Mouse (Mus musculus) testis, postnatal 10 days (tissue): Measurements from ENCODE around the gene Dnajc17.

ENCODE experiments used
- DNase-seq: peaks from one replicate; pipeline ENCODE4 v3.0.0; 2021; ENCODE audit warnings: low spot score

Gene Dnajc17

DNA sequence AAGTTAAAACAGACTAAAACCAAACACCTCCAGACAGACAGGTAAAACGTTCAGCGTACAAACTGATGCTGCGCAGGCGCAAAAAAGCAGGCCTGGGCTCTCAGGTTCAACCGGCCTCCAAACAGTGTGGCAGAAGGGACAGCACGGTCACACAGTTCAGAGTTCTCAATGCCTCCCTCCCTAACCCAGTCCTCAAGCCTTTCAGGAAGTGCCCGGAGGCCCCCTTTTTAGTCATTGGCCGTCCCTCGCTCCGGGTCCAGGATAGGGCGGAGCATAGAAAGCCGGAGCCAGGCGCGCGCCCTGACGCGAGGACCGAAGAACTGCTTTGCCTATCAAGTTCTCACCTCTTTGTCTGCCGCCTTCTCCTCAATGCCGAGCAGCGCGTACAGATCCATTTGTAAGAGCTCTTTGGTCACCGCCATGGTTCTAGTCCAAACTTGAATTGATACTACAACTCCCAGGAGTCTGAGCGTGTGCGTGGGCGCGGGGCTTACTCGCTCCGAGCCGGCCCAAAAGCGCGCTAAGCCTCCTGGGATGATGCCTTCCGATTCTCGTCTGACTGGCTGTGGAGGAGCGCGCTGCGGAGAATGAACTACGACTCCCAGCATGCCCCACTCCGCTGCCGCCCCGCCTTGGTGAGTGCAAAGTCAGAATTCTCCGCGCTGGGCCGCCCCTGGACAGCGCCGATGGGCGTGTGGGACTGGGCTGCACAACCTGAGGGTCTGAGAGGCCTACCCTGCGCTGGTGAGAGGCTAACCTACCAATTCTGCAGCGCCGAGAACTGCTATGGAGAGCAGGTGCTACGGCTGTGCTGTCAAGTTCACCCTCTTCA, at the start of gene Dnajc17, which contains the start of gene Zfyve19:
Gene Dnajc17, minus strand, starts transcription at position 452 of the 832 bp plus-strand sequence.
Gene Zfyve19, plus strand, starts transcription at position 274 of the 832 bp plus-strand sequence.
- peak; percentile 94 for DNase-seq

- DNase-seq, result no peak
Observed at GRCm38 (mm10) chr2:119254976-119255375, 46.4 kb upstream of the Dnajc17 start.

- peak; percentile 95 for DNase-seq
Observed at GRCm38 (mm10) chr2:119250826-119251478, 42.4 kb upstream of the Dnajc17 start.

GRCm38 (mm10) chr2:119250377-119250776, 41.8 kb upstream of the Dnajc17 start:
- no peak for DNase-seq

DNA sequence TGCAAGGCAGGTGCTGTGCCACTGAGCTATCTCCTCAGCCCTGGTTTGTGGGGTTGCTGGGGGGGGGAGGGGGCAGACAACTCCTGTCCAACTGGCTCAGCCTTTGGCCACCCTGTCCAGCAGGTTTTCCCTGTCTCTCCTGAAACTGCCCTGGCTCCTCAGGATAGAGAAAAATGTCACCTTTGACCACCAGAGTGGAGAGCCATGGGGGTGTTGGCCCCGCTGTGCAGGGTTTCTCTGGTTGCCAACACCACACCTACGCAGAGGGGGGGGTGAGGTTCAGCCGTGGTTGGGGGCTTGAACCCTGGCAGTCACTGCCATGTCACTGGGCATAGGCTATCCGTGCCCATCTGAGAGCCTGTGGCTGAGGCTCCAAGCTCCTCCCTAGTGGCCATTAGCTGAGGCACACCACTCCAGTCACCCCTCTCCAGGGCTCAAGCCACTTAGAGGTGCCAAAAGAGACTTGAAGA, 41.0 kb upstream of the Dnajc17 start:
- no peak for DNase-seq

- DNase-seq, result no peak
Observed at GRCm38 (mm10) chr2:119247904-119248303, 39.3 kb upstream of the Dnajc17 start.

GRCm38 (mm10) chr2:119245246-119245645, 36.7 kb upstream of the Dnajc17 start:
- no peak for DNase-seq

GRCm38 (mm10) chr2:119242548-119242947, 34.0 kb upstream of the Dnajc17 start:
- no peak for DNase-seq

DNA sequence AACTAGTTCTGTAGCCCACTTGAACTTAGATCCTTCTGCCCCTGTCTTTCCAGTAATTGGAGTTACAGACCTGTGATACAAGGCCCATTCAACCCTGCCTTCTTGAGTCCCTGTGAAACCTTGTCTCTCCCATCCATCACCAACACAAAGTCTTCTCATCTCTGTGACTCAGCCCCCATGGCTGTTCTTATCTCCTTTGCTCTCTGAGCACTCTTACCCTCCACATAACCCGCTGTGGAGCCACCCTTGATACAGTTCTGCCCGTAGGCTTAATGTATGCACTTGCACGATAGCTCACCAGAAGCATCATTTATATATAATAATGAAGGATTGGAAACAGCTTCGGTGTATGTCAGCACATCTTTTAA, 32.2 kb upstream of the Dnajc17 start:
- no peak for DNase-seq

DNA sequence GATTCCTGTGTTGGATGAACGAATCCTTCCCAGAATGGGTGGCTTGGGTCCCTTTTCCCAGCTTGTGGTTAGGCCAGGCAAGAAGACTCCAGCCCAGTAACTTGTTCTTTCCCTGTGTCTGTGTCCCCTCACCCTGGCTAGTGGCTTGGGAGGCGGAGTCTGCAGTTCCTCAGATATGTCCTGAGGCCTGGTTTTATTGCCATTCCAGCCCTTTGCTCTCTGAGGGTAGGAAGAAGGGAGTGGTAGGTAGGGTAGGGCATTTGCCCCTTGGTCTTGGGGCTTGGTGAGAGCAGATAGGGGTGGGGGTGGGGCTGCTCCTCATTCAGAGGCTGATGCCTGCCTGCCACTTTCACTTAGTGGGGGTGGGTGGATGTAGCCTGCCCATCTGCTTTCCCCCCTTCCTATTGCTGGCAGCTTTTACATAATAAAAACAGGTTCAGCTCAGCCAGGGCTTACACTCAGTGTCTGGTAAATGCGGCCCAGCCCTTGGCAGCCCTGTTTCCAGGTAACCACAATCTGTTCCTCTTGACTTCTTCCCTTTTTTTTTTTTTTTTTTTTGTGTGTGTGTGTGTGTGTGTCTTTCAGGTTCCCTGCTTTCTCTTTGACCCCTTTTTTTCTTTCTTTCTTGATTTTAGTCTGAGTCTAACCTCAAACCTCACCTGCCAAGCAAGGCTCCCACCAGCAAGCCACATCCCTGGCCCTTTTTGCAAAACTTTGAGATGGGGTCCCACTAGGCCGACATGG, 31.7 kb upstream of the Dnajc17 start:
- DNase-seq, result no peak

DNA sequence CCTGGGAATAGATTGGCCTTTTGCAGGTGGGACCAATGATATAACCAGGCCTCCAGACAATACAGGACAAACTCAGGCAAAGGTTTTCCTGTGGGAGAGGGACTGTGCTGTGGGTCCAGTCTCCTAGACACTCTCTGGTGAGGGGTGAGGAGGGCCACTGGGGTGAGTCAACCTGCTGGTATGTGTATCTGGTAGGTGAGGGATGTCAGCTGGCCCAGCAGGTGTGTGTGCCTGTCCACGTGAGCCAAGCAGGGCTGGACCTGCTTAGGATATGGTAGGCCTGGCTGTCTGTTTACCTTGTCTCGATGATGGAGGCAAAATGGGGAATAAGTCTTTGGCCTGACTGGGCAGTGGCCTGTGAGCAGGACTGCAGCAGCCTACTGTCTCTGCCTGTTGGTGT, 30.1 kb upstream of the Dnajc17 start:
- DNase-seq, result no peak

- DNase-seq, result no peak
Observed at GRCm38 (mm10) chr2:119237871-119238220, 29.3 kb upstream of the Dnajc17 start.

DNA sequence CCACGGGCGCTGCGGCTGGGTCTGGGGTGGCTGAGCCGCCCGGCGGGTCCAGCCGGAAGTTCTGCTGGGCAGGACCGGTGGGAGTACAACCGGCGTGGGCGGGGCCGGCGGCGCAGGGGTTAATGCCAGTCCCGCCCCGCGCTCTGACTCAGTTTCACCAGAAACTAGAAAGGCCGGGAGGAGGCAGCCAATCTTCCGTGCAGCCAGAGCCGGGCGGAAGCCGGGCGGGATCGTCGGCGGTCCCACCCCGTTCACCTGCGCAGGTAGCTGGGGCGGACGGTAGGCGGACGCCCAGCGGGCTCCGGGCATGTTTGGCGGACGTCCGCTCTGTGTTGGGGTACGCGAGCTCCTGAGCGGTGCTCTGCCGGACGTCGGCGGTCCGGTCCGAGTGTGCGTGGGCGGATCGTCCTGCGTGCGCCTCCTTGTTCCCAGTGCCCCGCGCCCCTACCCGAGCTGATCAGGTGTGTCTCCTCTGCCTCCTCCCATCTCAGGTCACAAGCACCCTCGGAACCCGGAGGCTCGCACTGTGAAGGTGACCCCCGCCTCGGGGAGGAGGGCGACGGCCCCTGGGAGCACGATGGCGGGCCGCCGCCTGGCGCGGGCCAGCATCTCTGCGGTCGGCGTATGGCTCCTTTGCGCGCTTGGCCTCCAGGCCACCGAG, 28.7 kb upstream of the Dnajc17 start, which contains the start of gene Spint1:
Gene Spint1, plus strand, starts transcription at position 153 of the 661 bp plus-strand sequence.
- DNase-seq, result peak; percentile 59

GRCm38 (mm10) chr2:119236682-119237209, 28.2 kb upstream of the Dnajc17 start:
- no peak for DNase-seq

GRCm38 (mm10) chr2:119229775-119230704, 21.4 kb upstream of the Dnajc17 start, which contains the start of gene Ppp1r14d:
Gene Ppp1r14d (minus strand): TSS chr2:119229906.
- DNase-seq, result no peak

DNA sequence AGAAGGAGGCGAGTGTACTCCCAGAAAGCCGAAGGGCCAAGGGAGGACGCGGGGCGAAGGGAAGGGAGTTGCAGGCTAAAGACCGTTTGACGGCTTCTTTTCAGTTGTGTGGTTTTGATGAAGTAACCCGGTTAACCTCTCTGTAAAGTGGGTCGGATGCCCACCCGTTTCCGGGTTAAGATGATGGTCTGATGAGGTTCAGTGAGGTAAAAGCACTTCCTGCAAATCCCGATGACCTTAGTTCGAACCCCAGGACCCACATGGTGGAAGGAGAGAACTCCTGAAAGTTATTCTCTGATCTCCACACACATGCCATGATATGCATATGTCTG, 547 bp upstream of the Dnajc17 start:
- no peak for DNase-seq

- no peak for DNase-seq
Observed at GRCm38 (mm10) chr2:119207961-119208343, 643 bp downstream of the Dnajc17 start.

DNA sequence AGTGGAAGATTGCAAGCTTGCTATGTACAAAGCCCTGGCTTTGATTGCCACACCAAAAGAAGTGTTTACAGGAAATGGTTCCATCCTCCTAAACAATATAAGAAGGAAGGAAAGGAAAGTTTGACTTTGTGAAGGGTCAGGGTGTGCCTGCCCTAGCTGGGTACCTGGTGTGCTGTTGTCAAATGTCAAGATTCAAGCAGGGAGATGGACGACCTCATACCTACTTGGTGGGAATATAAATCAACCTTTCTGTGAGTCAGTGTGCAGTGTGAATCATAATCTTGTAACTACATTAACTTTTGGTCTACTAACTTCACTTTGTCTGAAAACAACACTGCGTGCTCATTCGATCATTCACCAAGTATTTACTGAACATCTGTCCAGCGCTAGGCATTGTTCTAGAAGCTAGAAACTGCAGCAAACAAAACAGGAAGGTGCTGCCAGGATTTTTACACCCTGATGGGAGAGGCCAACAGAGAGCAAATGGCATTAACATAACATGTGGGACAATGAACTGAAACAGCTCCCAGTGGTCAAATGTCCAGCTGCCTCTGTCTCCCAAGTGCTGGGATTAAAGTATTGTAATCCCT, 4.6 kb downstream of the Dnajc17 start:
- DNase-seq, result no peak

DNA sequence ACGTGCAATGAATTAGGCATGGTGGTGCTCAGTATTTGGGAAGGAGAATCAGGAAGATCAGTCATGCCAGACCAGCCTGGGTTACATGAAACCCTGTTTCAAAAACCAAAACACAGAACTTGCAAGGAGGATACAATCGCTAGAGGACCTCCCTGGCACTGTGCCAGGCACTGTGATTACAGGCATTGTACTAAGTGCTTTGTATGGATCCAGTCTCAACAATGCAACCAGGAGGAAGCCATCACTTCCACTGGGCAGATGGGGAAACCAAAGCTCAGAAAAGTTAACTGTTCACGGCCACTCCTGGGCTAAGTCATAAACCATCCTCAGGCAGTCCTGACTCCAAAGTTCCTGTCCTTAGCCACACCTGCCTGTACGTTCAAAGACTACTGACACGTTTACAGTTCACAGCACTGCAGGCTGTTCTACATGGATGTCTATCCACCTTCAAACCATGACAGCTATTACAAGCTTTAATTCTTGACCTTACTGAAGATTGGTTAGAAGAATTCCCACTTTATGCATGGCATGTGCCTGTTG, 5.6 kb downstream of the Dnajc17 start:
- DNase-seq, result peak; percentile 61

DNA sequence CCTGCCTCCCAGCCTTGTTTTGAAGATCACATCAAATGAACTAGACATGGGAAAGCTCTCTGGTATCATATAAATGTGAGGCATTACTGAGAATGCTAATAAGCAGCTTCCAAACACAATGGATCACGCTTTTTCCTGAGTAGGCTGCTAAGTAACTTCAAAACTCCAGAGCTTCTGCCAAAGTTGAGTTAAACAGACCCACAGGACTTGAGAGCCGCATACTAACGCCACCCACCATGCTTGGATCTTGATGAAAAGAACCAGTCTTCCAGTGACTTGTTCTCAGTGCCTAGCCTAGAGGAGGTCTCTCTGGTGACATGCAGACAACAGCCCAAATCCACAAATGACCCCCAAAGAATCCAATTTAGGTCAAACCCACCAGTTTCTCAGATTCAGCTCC, 9.7 kb downstream of the Dnajc17 start:
- DNase-seq, result no peak
